Mouse (Mus musculus): ENCODE data around the gene Gm3045.

DNA sequence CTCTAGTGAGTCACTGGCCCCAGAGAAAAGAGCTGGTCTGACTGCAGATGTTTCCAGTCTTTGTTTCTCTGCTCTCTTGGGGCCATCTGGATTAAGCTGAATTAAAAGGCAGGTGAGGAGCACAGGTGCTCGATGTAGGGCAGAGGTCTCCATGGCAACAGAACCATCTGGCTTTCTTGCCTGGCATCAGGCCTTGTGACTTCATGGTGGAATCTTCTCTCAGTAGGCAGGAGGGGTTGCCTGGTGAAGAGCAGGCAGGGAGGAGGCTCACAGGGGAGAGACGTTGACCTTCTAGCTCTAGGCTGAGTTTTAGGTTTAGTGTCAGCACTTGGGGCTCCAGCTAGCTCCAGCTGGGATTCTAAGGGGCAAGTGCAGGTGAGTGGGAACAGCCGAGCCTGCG is at the start of gene Gm3045:
- TF ChIP-seq CTCF (conservative IDR thresholded peaks at IDR 0.05; ENCODE audit: low read length) (no peak), POU5F1 (IDR thresholded peaks at IDR 0.05; ENCODE audit: borderline replicate concordance, low read length) (no peak)

Measured in E14TG2a.4 (cell line).